Mouse (Mus musculus) gastrocnemius, postnatal 36 days (tissue): Measurements from ENCODE around the gene Sfi1. TPM values are rescaled to one million over a fixed set of nuclear protein-coding genes. Genes with fewer than 3 reads are reported as not detected.
"Not testable (repeated sequence)": the region's sequence is repeated elsewhere in the genome, so short reads cannot be mapped to it uniquely, and the experiment has no call there.

Experiments used
- DNase-seq, 2 experiments: peaks; one replicate each; pipeline ENCODE4 v3.0.0; 2022
- intact Hi-C: fragments of 180-260 bp; cut with DNase I; formaldehyde crosslinking; loops from one replicate; pipeline ENCODE4 v1.15.1; 2025
- total RNA-seq, 2 experiments: library from RNA; stranded (reverse); gene quantifications; 2 replicates each; pipeline ENCODE4 v1.2.3; 2021

Gene Sfi1
- total RNA-seq, 2 experiments from 2014 or later, result 9.3 to 9.9 TPM

- DNase-seq, result peak; percentile 59 to 71
- intact Hi-C loops, result not testable (repeated sequence)
These were observed 43.1 kb downstream of the Sfi1 start for GRCm38 (mm10) chr11:3150003-3150676.

- DNase-seq, intact Hi-C loops: not testable (repeated sequence)
These were observed 43.8 kb downstream of the Sfi1 start for GRCm38 (mm10) chr11:3149471-3149870.

GRCm38 (mm10) chr11:3146806-3147205, 46.5 kb downstream of the Sfi1 start:
- intact Hi-C loops, result not testable (repeated sequence)

GRCm38 (mm10) chr11:3145359-3146165, 47.7 kb downstream of the Sfi1 start:
- DNase-seq, intact Hi-C loops: not testable (repeated sequence)

More at GRCm38 (mm10) chr11:3146806-3147205, 46.5 kb downstream of the Sfi1 start:
- not testable (repeated sequence) for DNase-seq

DNA sequence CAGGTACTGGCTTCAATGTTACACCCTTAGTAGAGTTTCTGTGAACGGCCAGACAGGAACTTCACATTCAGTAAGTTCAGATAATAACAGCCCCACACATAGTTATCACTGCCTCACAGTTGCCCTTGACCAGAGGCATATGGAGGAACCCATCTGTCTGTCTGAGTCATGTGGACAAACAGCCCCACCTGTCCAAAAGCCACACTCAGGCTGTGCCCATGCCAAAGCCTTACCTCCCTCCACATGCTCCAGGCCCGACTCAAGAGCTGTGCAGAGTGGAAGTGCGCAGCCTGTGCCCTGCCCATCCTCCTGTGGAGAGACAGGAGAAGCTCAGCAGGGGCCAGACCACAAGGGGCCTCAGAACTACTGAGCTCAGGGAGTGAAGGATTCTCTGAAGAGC, 49.3 kb downstream of the Sfi1 start:
- intact Hi-C loops, DNase-seq: not testable (repeated sequence)

- DNase-seq, result peak; percentile 82 to 96
- intact Hi-C loops, result not testable (repeated sequence)
These were observed 50.9 kb downstream of the Sfi1 start for GRCm38 (mm10) chr11:3142413-3142812.

DNA sequence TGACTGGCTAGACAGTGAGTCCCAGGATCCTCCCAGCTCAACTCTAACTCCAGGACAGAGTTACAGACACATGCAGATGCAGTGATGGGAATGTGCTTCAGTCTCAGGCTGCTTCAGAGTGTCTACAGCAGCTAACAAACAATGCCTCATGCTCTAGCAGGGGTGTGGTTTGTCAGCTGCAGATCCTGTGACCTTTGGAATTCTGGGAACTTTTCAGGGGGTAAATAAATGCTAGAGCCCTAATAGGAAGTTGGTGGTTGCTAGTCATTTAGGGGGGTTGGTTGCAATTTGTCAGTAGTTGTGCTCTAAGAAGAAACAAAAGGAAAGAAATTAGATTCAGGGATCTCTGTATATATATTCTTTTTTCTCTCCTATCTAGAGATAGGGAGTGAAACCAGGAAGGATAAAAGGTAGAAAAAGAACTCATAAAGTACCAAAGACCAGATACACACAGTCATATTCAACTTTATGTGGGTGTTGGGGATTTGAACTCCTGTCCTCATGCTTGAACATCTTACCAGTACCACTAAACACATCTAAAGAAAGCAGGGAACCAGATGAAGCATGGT, 52.2 kb downstream of the Sfi1 start:
- intact Hi-C loops, DNase-seq: not testable (repeated sequence)

GRCm38 (mm10) chr11:3138323-3138722, 54.9 kb downstream of the Sfi1 start:
- DNase-seq, result peak; percentile 36 to 64
- intact Hi-C loops, result not testable (repeated sequence)

GRCm38 (mm10) chr11:3137279-3137678, 56.0 kb downstream of the Sfi1 start:
- DNase-seq, result peak; percentile 36 to 65
- intact Hi-C loops, result not testable (repeated sequence)

DNA sequence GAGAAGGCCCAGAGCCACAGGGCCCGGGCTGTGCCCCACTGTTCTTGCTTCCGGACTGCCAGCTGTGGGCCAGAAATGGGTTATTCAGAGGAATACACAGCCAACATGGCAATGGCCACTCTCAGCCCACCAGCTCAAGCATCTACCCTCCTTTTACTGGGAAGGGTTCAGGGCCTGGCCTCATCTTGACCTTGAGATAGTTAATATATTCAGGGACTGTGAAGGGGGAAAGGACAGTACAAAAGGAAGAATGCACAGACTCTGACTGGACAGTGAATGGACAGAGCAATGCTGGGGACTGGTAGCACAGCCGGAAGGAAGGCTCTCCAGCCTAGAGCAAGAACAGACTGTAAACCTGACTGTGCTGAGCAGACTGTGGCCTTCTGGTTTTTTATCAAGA, 57.3 kb downstream of the Sfi1 start:
- intact Hi-C loops, DNase-seq: not testable (repeated sequence)

GRCm38 (mm10) chr11:3135391-3135790, 57.9 kb downstream of the Sfi1 start:
- intact Hi-C loops, DNase-seq: not testable (repeated sequence)

DNA sequence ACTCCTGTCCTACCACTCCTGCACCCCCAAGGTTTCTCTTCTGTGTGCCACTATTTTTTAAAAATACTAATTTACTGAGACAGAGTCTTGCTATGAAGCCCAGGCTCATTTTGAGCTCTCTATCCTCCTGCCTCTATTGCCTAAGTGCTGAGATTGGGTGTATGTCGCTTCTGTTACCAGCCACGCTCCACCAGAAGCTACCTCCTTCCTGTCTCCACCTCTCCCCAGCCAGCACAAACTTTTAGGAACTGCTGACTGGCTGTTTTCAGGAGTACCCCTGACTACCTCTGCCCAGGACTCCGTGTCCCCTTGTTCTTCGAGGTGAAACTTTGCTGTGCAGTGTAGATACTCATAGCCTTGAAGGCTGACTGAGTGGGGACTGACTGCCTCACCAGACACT, 59.9 kb downstream of the Sfi1 start:
- intact Hi-C loops, DNase-seq: not testable (repeated sequence)

DNA sequence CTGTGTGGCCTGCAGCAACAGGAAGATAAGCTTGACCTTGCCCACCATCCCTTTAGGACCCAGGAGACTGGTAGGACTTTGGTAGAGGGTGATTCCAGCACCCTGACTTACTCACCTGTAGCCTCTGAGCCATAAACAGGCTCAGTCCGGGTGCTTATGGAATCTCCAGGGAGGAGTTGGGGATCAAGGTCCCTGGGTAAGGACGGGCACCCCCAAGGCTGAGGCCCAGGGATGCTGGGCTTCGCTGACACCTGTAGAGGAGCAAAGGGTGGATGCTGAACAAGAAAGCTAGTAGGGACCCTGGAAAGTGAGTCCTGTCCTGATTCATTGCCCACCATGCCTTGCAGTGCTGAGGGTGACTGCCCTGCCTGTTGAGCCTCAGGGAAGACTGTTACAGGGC, 60.3 kb downstream of the Sfi1 start:
- DNase-seq, intact Hi-C loops: not testable (repeated sequence)

- intact Hi-C loops, result not testable (repeated sequence)
- DNase-seq, result peak; percentile 68 to 83
These were observed 61.3 kb downstream of the Sfi1 start for GRCm38 (mm10) chr11:3132001-3132400.

DNA sequence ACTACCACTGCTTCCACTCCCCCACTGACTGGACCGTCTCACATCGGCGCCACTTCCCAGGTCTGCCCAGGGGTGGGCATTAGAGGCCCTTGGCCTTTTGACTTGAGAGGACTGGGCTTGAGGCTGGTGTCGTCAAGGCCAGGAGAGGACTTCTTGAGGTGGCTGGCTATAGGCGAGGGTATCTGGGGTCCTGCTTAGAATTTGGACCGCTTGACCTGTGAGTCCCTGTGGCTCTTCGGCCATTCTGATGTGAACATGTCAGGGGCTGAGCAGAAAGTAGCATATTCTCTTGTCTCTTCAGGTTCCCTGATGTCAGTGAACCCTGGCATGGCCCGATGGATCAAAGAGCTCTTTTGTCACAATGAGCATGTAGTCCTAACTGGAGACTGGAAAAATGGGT, 63.4 kb downstream of the Sfi1 start:
- intact Hi-C loops, result not testable (repeated sequence)

DNA sequence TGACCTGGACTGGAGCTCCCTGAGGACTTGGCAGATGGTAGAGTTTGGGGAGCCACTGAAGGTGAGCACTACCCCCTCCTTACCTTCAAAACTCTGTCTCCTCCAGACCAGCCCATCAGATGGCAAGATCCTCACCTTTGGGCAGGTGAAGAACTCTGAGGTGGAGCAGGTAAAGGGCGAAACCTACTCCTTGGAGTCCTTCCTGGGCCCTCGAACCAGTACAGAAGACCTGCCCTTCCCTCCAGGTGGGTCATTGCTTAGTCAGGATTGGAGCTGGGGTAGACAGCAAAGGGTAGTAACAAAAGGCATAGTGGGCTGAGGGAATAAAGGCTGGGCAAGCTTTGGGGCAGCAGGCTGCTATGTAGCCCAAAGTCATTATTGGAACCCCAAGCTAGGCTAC, 64.0 kb downstream of the Sfi1 start:
- DNase-seq, intact Hi-C loops: not testable (repeated sequence)

More for the DNA sequence above, 63.4 kb downstream of the Sfi1 start:
- DNase-seq, result peak; percentile 78 to 89

GRCm38 (mm10) chr11:3127303-3127795, 65.9 kb downstream of the Sfi1 start:
- intact Hi-C loops, result not testable (repeated sequence)
- peak in 1 of 2 experiments; percentile 41 for DNase-seq

- intact Hi-C loops, result not testable (repeated sequence)
- peak; percentile 84 to 98 for DNase-seq
These were observed 66.6 kb downstream of the Sfi1 start for GRCm38 (mm10) chr11:3126478-3127302.

GRCm38 (mm10) chr11:3125922-3126321, 67.3 kb downstream of the Sfi1 start:
- DNase-seq, result not testable (repeated sequence)

More at GRCm38 (mm10) chr11:3125922-3126321, 67.3 kb downstream of the Sfi1 start:
- intact Hi-C loops, result not testable (repeated sequence)
